Mouse (Mus musculus): ENCODE measurements around the gene Inpp4a.

Gene Inpp4a

DNA sequence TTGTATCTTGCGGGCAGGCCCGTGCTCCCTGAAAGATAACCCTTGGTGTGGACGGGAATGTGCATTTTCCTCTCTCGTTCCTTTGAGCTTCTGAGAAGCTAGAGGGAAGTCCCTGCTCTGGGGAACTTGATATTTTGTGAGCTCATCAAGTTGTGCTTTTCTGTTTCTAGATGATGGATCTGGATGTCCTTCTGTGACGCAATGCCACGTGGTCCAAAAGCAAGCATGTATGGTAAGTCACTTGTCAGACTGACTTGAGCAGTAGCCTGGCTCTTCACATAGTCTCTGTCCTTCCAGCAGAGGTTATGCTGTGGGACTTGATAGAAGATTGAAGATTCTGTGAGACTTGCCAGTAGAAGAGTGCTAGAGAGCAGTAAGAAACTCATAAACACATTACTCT lies 57.5 kb downstream of the Inpp4a start:
- peak; percentile 19 for DNase-seq (ENCODE audit: low spot score)

DNA sequence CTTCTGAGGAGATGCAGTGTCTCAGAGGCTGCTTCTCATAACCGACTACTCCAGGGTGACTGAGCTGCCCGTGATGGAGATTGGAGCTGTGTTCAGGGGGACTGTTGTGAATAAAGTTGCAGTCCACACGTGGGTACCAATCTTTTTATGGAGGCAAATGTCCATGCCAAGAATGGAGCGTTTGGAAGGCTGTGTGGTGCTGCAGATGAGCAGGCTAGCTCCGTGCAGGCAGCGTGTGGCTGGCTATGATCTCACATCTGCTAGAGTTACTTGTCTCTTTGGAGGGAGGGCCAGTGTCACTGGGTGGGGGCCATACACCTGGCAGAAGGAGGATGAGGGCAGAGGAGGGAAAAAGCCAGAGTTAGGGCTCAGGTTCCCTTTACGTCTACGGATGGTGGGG lies 59.0 kb downstream of the Inpp4a start:
- DNase-seq (ENCODE audit: low spot score) = no peak

DNA sequence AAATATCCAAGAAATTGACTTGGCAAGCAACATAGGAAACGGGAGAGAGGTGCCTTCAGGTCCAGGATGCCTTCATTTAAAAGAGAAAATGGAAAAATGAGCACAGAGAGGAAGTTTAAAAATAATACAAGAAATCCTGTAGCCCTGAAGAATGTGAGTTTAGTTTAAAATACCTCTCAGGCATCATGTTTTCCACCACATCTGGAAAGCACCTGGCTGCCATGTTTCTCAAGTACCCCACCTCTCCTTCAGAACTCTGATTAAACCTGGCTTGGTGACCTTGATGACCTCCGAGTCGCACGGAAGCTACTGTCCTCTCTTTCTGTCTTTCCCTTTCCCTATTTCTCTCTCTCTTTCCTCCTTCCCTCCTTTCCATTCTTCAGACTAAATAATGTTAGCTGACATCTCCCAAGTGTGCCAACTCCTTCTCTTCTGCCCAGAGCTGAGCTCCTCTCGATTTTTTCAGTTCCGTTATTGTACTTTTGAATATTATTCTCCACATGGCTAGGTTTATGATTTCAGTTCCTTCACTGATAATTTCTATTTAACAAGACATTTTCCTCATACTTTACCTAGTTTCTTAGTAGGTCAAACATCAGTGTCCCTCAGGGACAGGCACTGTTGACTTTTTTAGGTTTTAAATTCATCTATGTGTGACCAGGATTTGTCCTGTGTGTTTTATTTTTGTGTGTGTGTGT lies 59.9 kb downstream of the Inpp4a start:
- no peak for DNase-seq (ENCODE audit: low spot score)

DNA sequence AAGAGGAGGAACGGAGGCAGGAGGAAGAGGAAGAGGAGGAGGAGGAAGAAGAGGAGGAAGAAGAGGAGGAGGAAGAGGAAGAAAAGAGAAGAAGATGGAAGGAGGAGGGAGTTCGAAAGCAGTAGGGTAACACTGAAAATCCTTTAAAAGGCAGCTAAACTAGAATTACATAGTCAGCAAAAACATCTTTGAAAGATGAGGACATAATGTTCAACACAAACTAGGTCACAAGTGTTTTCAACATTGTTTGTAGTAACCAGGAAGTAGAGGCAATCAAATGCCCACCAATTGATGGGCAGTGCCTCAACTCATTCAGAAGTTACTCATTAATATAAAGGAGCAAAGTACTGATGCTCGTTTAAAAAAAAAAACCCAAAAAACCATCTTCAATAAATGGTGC lies 61.1 kb downstream of the Inpp4a start:
- DNase-seq (ENCODE audit: low spot score) = no peak

DNA sequence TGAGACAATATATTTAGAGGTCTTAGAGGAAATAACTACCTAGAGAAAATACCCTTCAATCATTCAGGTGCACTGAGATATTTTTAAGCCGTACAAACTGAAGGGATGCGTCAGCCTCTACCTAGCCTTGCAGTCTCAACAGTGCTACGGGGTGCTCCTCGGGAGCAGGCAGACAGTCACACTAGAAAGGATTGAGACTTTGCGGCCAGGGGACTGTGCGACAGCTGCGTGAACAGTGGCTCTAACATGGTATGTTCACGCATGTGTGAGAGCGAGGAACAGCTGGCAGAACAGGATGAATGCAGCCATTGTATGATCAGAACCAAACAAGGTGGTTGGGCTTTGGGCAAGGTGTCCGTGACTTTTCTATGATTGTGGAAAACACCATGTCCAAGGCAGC lies 63.1 kb downstream of the Inpp4a start:
- no peak for DNase-seq (ENCODE audit: low spot score)

DNA sequence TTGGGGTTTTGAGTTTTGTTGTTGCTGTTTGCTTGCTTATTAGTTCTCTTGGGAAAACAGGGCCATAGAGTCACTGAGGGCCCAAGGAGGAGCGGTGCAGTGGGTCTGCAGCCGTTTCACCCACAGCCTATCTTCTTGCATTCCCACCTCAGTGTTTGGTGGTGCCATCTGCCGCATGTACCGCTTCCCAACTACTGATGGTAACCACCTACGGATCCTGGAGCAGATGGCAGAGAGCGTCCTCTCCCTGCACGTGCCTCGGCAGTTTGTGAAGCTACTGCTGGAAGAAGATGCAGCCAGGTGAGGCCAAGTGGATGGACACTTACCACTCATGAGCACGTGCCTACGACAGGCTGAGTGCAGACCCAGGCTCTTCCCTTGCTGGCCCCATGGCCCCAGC lies 68.5 kb downstream of the Inpp4a start:
- no peak for DNase-seq (ENCODE audit: low spot score)

DNA sequence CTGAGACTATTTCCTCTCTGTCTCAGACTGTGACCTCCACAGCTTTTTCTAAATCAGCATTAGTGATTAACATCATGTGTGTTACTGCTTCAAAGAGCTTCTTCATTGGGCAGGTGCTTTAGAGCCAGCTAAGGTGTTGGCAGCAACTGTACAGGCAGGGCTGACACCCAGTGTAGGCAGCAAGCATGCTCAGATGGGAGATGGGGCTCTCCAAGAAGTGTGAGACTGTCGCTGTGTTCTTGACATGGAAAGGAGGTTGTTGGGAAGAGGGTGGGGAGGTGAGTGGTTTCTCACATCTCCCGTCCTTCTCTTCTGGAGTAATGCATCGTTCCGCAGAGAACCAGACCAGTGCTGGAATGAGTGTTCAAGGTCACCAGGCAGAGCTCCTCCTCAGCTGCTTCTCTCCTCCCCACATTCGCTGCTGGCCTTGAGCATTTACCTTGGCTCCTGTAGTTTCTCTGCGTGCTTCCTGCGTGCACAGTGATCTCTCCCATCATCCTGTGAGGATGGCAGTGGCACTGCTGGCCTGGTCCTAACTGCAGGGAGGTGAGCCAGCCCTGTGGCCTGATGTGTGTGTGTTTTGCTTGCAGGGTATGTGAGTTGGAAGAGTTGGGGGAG lies 69.2 kb downstream of the Inpp4a start:
- no peak for DNase-seq (ENCODE audit: low spot score)

DNA sequence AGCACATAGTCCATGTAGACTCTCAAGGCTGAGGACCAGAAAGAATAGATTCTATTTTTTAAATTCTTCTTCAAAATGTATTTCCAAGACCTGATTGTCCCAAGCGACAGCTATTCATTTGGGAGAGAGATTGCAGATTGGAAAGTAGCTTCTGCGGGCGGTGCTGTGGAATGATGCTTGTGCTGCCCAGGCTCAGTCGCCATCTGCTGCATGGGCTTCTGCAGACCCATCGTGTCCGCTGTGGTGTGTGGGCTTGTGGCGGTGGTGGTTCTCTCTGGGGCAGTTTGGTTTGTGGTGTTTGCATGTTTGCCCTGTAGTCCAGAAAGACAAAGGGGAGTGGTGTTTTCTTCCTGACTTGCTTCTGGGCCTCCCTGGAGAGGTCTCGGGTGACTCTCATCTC lies 76.5 kb downstream of the Inpp4a start:
- DNase-seq (ENCODE audit: low spot score) = no peak

DNA sequence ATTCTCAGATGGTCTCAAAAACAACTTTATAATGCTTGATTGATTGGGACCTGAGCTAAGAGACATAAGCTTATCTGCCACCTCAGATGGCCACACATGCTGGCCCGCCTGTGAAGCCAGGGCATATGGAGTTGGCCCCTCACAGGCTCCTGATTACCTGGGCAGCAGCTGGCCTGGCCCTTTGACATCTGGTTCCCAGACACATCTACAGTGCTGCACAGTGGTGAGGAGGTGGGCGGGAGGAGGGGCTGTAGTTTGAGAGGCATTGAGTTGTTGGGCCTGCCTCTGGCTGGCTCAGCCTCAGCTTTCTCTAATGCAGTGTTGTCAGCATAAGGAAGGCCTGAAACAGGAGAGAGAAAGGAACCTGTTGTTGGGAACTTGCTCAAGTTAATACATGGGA lies 77.1 kb downstream of the Inpp4a start:
- DNase-seq (ENCODE audit: low spot score) = no peak

DNA sequence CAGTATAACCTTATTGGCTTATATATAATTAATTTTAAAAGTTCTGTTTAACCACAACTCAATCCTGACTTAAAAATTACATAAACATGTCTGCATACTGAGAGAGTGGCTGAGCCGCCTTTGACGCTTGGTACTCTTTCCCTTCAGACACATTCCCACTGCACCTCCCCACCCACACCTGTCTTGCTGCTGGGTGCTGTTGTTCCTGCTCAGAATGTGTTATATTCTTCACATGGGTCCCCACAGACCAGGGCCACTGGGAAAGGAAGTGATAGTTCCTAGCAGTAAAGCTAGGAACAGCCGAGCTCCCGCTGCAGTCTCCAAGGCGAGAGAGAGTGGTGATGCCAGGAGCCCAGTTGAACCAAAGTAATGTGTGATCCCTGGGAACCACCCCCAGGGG lies 78.4 kb downstream of the Inpp4a start:
- no peak for DNase-seq (ENCODE audit: low spot score)

DNA sequence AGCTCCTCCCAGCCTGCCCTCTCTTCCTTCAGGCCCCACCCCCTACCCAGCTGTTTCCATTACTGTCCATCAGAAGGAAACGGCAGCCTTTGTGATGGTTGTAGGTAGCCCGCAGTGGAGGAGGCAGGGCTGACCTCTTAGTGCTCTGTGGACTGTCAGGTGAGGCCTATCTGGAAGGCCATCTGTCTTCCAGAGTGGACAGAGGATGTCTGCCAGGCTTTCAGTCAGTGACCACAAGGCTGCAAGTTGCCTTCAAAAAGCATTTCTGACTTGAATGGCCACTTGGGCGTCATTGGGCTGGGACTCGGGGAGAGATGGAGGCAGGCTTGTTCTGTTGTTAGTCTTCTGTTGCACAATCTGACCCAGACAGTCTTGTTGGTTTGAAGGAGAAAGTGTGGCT lies 79.9 kb downstream of the Inpp4a start:
- no peak for DNase-seq (ENCODE audit: low spot score)

DNA sequence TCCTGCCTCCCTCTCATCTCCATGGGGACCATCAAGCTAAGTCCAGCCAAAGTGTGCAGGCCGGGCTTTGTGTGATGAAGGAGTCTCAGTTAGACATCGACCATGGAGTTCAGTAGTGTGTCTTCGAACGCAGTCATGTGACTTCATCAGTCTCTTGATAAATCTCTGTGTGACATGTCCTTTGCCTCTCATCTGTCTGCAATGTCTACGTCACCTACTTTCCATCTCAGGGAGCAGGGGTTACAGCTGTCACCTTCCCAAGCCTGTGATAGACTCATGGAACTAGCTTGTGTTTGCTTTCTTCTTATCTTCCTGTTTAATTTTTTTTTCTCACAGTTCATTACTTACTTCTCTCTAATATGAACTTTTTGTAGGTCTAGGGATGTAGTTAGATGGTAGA lies 81.2 kb downstream of the Inpp4a start:
- DNase-seq (ENCODE audit: low spot score) = no peak

DNA sequence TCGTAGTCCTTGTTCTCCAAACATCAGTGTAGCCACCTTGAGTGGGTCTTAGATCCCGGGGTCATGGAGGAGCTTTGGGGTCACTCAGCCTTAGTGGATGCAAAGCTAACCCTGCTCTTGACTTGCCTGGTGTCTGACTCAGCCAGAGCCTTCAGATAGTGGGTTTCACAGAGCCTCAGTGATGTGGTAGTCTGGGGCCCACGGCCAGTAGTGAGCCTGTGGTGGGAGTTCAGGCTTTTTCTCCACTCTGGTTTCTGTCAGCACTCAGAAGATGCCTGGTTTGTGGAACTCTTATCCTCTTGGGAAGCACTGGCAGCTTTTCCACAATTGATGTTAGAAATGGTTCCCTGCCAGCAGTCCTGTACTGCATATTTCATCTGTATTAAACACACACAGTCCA lies 84.6 kb downstream of the Inpp4a start:
- no peak for DNase-seq (ENCODE audit: low spot score)

DNA sequence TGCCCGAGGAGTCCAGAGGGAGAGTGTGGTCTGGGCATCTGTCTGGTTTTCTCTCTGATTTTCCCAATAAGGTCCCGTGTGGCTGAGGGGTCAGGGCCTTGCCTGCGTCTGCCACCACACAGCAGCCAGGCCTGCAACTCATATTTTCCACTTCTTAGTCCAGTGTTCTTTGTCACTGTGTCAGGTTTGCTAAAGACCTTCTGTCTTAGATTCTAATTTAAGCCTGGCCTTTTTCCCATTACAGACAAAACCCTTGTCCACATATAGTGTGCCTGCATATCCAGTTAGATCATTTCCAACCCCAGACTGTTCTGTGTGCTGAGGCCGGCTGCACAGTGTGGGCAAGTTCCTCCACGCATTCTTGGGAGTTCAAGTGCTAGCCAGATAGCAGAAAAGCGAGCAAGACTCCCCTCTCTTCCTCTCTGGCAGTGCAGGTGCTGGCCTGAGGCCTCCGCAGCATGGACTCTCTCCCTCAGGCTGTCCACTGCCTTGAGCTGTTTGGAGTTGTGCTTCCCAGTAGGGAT lies 86.8 kb downstream of the Inpp4a start:
- DNase-seq (ENCODE audit: low spot score) = no peak

DNA sequence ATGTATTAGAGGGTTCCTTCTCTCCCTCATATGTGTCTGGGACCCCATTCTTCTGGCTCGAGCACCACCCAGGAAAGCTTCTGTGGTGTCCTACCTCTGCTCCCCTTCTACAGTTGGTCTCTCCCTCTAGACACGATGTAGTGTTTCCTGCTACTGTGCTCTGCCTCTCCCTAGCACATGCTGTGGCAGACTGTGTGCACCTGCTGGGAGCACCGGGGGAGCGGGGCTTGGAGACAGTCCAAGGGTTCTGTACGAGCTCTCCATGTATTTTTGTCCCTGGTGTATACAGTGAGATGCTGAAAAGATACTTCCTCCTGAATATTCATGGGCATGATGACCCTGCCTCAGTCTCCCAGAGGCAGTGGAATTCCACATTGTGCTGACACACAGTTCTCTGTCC lies 93.5 kb downstream of the Inpp4a start:
- DNase-seq (ENCODE audit: low spot score) = no peak

DNA sequence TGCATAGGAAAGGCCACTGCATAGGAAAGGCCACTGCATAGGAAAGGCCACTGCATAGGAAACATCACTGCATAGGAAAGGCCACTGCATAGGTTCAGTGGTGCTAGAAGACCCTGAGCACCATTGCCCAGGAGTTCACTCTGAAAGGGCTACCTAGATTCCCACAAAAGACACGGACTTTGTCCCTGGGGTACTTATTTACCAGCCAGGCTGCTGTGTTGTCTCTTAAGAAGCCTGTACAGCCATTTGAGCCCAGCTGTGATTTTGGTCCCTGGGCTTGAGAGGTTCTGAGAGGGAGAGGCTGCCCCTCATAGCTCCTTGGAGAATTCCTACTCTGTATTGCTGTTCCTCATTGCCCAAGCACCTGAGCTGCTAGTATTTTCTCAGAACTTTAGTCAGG lies 96.8 kb downstream of the Inpp4a start:
- no peak for DNase-seq (ENCODE audit: low spot score)

DNA sequence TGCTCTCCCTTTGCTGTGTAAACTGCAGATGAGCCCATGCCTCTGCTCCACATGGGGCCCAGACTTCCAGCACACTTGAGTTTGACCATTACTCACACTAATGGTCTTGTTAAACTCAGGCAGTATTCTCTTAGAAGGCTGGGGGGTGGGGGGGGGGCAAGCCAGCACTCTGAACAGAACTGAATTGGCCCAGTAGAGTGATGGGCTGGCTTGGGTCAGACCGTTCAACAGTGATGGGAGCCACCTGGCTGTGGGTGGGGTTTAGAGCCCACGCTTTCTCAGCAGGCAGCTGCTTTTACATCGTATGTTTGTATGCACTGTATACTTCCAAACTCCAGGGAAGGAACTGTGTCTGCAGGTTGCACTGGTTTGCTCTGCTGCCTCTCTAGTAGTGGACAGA lies 99.3 kb downstream of the Inpp4a start:
- DNase-seq (ENCODE audit: low spot score) = no peak

DNA sequence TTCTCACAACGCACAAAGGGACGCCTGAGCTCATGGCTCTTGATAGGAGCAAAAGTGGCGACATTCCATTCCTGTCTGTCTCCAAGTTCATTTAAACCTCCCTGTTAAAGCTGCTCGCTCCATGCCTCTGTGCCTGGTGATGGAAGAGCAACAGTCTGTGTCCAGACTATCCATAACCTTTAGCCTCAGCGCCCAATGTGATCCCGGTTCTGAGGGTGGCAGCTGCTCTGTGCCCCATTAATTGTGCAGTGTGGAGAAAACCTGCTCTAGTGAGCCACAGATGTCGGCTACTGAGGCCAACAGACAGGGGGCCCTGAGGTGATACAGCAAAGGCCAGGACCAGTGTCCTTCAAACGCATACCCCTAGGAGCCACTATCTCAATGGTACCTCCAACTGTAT lies 100.1 kb downstream of the Inpp4a start:
- no peak for DNase-seq (ENCODE audit: low spot score)

DNA sequence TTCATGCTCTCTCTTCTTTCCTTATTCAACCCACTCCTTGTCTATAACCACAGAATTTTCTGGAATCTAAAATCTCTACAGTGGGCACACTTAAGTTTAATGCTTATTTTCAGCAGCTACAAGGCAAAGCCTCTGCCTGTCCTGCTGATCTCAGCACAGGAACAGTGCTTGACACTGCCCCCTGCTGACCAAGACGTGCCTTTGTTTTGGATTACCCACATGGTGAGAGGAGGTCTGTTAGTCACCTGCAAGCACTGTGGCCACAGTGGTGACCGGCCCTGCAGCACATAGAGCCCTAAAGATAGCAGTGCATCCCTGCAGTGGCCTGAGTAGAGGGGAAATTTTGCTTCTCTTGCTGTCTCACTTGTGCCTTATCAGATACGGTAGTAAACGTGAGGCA lies 102.0 kb downstream of the Inpp4a start:
- DNase-seq (ENCODE audit: low spot score) = peak; percentile 18

DNA sequence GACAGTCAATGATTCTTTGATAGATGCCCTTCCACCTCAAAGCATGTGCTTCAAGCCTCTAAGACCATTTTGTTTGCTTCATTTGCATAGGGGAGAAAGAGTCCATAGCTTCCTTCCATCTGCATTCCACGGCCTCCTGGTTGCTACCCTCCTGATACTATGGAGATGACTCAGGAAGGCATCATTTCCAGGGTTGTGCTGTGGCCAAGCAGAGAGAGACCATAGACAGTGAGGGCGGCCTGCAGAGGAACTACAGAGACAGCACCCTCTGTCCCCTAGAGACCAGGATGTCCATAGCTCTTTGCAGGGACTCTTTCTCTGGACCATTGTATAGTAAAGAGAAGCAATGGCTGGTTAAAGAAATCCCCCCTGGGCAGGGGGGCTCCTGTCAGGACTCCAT lies 105.5 kb downstream of the Inpp4a start:
- no peak for DNase-seq (ENCODE audit: low spot score)

DNA sequence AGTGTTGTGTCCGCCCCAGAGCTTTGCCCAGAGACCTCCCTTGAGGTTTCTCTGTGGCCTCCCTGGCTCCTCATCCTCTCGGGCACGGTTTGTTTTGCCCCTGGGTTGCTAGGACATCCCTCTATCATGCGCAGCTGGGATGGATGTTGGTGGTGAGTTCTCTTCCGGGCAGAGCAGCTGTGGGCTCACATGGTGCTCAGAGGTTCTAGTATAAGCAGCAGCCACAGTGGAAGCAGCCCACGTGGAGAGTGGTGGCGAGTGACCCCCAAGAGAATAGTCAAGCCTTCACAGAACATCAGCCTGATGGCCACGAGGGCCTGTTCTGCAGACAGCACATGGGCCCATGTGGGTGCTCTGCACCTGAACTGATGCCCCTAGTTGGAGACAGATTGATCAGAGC lies 107.6 kb downstream of the Inpp4a start:
- no peak for DNase-seq (ENCODE audit: low spot score)

DNA sequence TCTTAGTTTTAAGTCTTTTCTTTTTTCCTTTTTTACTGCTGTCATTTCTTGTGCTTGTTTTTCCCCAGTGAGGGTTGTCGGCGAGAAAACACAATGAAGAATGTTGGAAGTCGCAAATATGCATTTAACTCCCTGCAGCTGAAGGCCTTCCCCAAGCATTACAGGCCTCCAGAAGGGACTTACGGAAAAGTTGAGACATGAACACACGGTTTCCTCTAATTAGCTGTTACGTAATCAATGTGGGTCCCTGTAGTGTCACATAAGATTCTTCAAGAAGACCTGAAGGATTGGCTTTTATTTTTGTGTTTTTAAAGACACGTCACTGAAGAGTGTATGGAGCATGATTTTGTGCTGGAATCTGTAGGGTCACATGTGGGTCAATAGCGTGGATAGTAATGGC lies 108.4 kb downstream of the Inpp4a start:
- DNase-seq (ENCODE audit: low spot score) = no peak

DNA sequence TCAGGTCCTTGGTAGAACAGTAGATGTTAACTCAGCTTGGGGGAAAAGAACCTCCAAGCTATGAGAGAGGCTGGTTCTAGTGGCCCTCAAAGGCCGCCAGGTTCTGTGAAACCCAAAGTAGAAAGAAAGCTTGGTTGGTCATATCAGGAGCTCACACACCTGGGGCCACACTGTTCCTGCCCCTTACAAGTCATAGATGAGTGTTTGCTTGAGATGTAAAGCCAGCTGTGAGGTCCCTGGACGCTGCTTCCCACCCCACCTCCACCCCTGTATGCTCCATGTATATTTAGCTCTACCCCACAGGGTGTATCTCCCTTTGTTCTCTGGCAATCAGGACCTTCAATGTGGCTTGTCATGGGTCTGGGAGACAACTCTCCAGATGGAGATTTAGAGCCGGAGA lies 109.0 kb downstream of the Inpp4a start:
- no peak for DNase-seq (ENCODE audit: low spot score)

DNA sequence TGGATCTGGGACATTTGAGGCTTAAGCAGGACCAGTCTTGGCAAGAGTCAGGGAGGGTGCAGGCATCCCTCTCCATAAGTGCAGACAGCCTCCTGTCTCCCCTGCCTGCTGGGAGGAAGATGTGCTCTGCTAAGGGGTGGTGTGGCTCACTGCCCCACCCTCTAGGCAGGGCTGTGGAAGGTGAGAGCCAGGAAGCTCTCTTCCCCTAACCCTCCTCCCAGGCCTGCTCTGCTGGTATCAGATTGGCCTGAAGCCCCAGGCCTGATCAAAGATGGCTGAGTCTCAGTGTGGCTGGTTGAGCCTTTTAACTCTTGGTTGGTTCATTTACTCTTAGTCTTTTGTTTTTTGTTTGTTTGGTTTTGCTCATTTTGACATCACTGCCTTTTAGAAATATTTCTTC lies 110.0 kb downstream of the Inpp4a start:
- no peak for DNase-seq (ENCODE audit: low spot score)

Measured in testis, postnatal 14 days (tissue).